Mouse (Mus musculus) MEL (cell line): Measurements from ENCODE around the gene Smc4.

ENCODE experiments used
- CHD2 ChIP-seq: IDR thresholded peaks from 2 replicates; pipeline ENCODE4 v1.6.1; 2011; ENCODE audit warnings: low read length, improper control_type of control experiment
- CTCF ChIP-seq, 3 experiments: IDR thresholded peaks in 2 of 3; conservative IDR thresholded peaks in 1 of 3; 2 replicates each; pipeline ENCODE4 v1.5.1; 2011 to 2012; ENCODE audit warnings: low read length in 3 of 3, low read depth in 2 of 3, mild to moderate bottlenecking in 2 of 3, improper control_type of control experiment in 1 of 3, inconsistent platforms in 1 of 3, mixed read lengths in 1 of 3, moderate library complexity in 1 of 3; ENCODE audit not compliant: control insufficient read depth in 1 of 3, insufficient read depth in 1 of 3, poor library complexity in 1 of 3, severe bottlenecking in 1 of 3
- E2F4 ChIP-seq: IDR thresholded peaks from 2 replicates; pipeline ENCODE4 v1.6.1; 2011; ENCODE audit warnings: low read depth, low read length, improper control_type of control experiment, borderline replicate concordance
- ETS1 ChIP-seq: IDR thresholded peaks from 2 replicates; pipeline ENCODE4 v1.6.1; 2012; ENCODE audit warnings: low read depth, mild to moderate bottlenecking, inconsistent platforms, low read length, improper control_type of control experiment, moderate library complexity
- JUND ChIP-seq: IDR thresholded peaks from 2 replicates; pipeline ENCODE4 v1.6.1; 2011; ENCODE audit warnings: low read depth, mild to moderate bottlenecking, improper control_type of control experiment, low read length
- MXI1 ChIP-seq: IDR thresholded peaks from 2 replicates; pipeline ENCODE4 v1.6.1; 2011; ENCODE audit warnings: mild to moderate bottlenecking, low read depth, low read length, improper control_type of control experiment
- MYC ChIP-seq: IDR thresholded peaks from 2 replicates; pipeline ENCODE4 v1.6.1; 2011; ENCODE audit warnings: low read depth, mild to moderate bottlenecking, low read length, improper control_type of control experiment, moderate library complexity
- NELFE ChIP-seq: IDR thresholded peaks from 2 replicates; pipeline ENCODE4 v1.6.1; 2011; ENCODE audit warnings: low read depth, low read length, improper control_type of control experiment
- POLR2A ChIP-seq, 2 experiments: IDR thresholded peaks; 2 replicates each; pipeline ENCODE4 v1.6.1; 2011 to 2012; ENCODE audit warnings: low read length in 2 of 2, mild to moderate bottlenecking in 2 of 2, control low read depth in 1 of 2, improper control_type of control experiment in 1 of 2, low read depth in 1 of 2, moderate library complexity in 1 of 2; ENCODE audit not compliant: control insufficient read depth in 1 of 2, insufficient read depth in 1 of 2, poor library complexity in 1 of 2
- POLR2AphosphoS5 ChIP-seq: IDR thresholded peaks from 2 replicates; pipeline ENCODE4 v1.6.1; 2012; ENCODE audit warnings: low read depth, borderline replicate concordance, mild to moderate bottlenecking, inconsistent platforms, low read length, moderate library complexity, mixed read lengths
- RAD21 ChIP-seq: IDR thresholded peaks from 2 replicates; pipeline ENCODE4 v1.6.1; 2011; ENCODE audit warnings: mild to moderate bottlenecking, low read depth, low read length, improper control_type of control experiment
- SIN3A ChIP-seq: IDR thresholded peaks from 2 replicates; pipeline ENCODE4 v1.6.1; 2012; ENCODE audit warnings: low read length, improper control_type of control experiment, inconsistent platforms
- SMC3 ChIP-seq: IDR thresholded peaks from 2 replicates; pipeline ENCODE4 v1.6.1; 2011; ENCODE audit warnings: low read depth, low read length, improper control_type of control experiment
- USF1 ChIP-seq: IDR thresholded peaks from 2 replicates; pipeline ENCODE4 v1.6.1; 2014; ENCODE audit warnings: low read depth, mild to moderate bottlenecking, inconsistent platforms, low read length, improper control_type of control experiment, moderate library complexity

GRCm38 (mm10) chr3:69041298-69041697 lies 36.8 kb downstream of the Smc4 start:
- TF ChIP-seq USF1 = no peak
- no peak for TF ChIP-seq SIN3A
- TF ChIP-seq E2F4 = no peak
- TF ChIP-seq MYC = no peak
- no peak for TF ChIP-seq CTCF (IDR thresholded peaks at IDR 0.05 in 2 of 3, conservative IDR thresholded peaks at IDR 0.05 in 1 of 3; ENCODE audit: control insufficient read depth in 1 of 3, insufficient read depth in 1 of 3, low read depth in 2 of 3, low read length in 3 of 3, poor library complexity in 1 of 3, severe bottlenecking in 1 of 3)
- TF ChIP-seq JUND = no peak
- no peak for TF ChIP-seq SMC3
- no peak for TF ChIP-seq NELFE
- no peak for TF ChIP-seq POLR2AphosphoS5
- no peak for TF ChIP-seq POLR2A (IDR thresholded peaks at IDR 0.05; ENCODE audit: control insufficient read depth in 1 of 2, insufficient read depth in 1 of 2, low read depth in 1 of 2, low read length in 2 of 2, poor library complexity in 1 of 2)
- no peak for TF ChIP-seq CHD2
- no peak for TF ChIP-seq RAD21
- TF ChIP-seq ETS1 = no peak
- no peak for TF ChIP-seq MXI1
